Mouse (Mus musculus): ENCODE results near the gene A430089I19Rik. TPM values are rescaled to one million over a fixed set of nuclear protein-coding genes. Genes with fewer than 3 reads are reported as not detected.

A430089I19Rik gene
- polyA plus RNA-seq (2014; fragmentation: Illumina TruSeq; extraction: RNeasy Lipid Tissue Mini Kit (QIAGEN cat#74804); ENCODE audit: low read depth, low replicate concordance) = not detected

DNA sequence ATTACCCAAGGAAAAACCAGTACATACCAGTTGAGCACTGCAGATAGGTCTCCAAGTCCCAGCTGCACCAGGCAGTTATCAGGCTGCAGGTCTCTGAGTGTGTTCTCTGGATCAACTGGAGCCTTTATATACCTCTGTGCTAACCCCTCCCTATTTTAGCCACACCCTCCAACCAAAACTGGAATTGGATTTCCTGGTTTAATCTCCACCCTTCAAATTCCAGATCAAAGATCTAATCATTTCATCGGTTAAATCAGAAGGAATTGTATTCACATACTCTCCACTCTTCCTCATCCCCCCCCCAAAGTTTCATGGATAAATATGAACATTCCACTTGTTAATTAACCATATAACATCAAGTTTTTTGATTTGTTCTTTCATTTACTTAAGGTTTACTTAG lies at the start of gene A430089I19Rik:
Gene A430089I19Rik (minus strand): TSS at position 101 of the 400 bp plus-strand sequence.

GRCm38 (mm10) chr5:94339449-94339848 lies 32.9 kb upstream of the A430089I19Rik start, which contains the start of gene AA792892:
Gene AA792892 (plus strand): TSS chr5:94339749.

DNA sequence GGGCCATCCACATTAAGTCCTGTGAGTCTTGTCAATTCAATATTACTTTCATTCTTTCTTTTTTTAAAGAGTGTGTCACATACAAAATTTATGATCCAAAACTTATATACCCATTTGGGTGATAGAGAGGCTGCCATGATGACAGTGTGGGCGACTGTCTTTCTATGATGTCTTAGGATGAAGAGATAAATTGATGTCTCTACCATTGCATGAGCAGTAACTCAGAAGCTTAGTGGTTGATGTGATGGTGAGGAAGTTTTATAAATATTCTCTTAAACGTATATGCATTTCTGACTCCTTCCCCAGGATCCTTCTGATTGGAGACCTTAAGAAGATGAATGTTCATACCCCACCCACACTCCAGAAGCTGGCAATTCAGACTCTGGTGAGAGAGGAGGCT lies 7.5 kb upstream of the A430089I19Rik start, which contains the start of gene Gm6502:
Gene Gm6502 (plus strand): TSS at position 301 of the 400 bp plus-strand sequence.

Other genes with a start within 250 kb of the A430089I19Rik start
- gene BC061212, start 236.3 kb downstream of the A430089I19Rik start, polyA plus RNA-seq (2014; fragmentation: Illumina TruSeq; extraction: RNeasy Lipid Tissue Mini Kit (QIAGEN cat#74804); ENCODE audit: low read depth, low replicate concordance) = not detected
- not detected for gene Gm6351, start 230.4 kb downstream of the A430089I19Rik start, polyA plus RNA-seq (2014; fragmentation: Illumina TruSeq; extraction: RNeasy Lipid Tissue Mini Kit (QIAGEN cat#74804); ENCODE audit: low read depth, low replicate concordance)
- gene Gm3106, start 88.8 kb downstream of the A430089I19Rik start, polyA plus RNA-seq (2014; fragmentation: Illumina TruSeq; extraction: RNeasy Lipid Tissue Mini Kit (QIAGEN cat#74804); ENCODE audit: low read depth, low replicate concordance) = not detected
- gene Gm6502, start 7.6 kb upstream of the A430089I19Rik start, polyA plus RNA-seq (2014; fragmentation: Illumina TruSeq; extraction: RNeasy Lipid Tissue Mini Kit (QIAGEN cat#74804); ENCODE audit: low read depth, low replicate concordance) = not detected
- gene AA792892, start 33.0 kb upstream of the A430089I19Rik start, polyA plus RNA-seq (2014; fragmentation: Illumina TruSeq; extraction: RNeasy Lipid Tissue Mini Kit (QIAGEN cat#74804); ENCODE audit: low read depth, low replicate concordance) = not detected
- not detected for gene Gm7682, start 139.0 kb upstream of the A430089I19Rik start, polyA plus RNA-seq (2014; fragmentation: Illumina TruSeq; extraction: RNeasy Lipid Tissue Mini Kit (QIAGEN cat#74804); ENCODE audit: low read depth, low replicate concordance)
- not detected for gene Gm3139, start 219.5 kb upstream of the A430089I19Rik start, polyA plus RNA-seq (2014; fragmentation: Illumina TruSeq; extraction: RNeasy Lipid Tissue Mini Kit (QIAGEN cat#74804); ENCODE audit: low read depth, low replicate concordance)